Mouse (Mus musculus) lung, adult 2 months (tissue): ENCODE data around the gene Xirp1.

Experiments
- CTCF ChIP-seq: fragments of 200-500 bp; IDR thresholded peaks from 2 replicates; pipeline ENCODE4 v1.5.1; 2011; ENCODE audit warnings: mild to moderate bottlenecking, low read length, control low read depth; ENCODE audit not compliant: insufficient read depth
- POLR2A ChIP-seq: fragments of 200-500 bp; IDR thresholded peaks from 2 replicates; pipeline ENCODE4 v1.6.1; 2011; ENCODE audit warnings: low read depth, mild to moderate bottlenecking, control low read depth, low read length, borderline replicate concordance; ENCODE audit errors: extremely low read depth

DNA sequence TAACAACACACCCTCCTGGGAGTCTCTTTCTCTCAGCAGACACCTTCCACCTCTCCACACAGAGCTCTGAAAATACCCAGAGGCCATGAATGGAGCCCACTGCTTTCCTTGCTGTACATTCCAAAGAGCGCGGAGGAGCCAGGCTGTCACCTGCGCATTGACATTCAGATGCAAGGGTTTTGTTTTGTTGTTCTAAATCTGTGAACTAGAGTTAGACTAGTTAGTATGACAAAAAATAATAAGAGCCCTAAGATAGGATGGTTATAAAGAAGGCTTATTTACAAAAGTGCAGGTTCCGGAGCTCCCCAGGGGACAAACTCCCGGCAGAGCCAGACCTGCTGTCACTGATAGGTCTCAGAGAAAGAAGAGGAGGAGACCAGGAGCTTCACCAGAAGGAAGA, 32.1 kb downstream of the Xirp1 start:
- TF ChIP-seq POLR2A = no peak
- TF ChIP-seq CTCF = no peak
